Mouse (Mus musculus) kidney, postnatal 36 days (tissue): ENCODE results near the gene Dap.
A peak's percentile ranks its signal among the peaks of the same experiment; 100 is the strongest.

ENCODE experiments used
- DNase-seq, 2 experiments: peaks; one replicate each; pipeline ENCODE4 v3.0.0; 2021 to 2022; ENCODE audit warnings: mixed read lengths in 2 of 2

Gene Dap

GRCm38 (mm10) chr15:31224135-31224761 lies at the start of gene Dap:
Dap (plus strand) TSS chr15:31224314.
- peak; percentile 98 to 99 for DNase-seq

GRCm38 (mm10) chr15:31176566-31176965 lies 47.5 kb upstream of the Dap start:
- peak; percentile 5 to 9 for DNase-seq

GRCm38 (mm10) chr15:31184651-31185443 lies 39.3 kb upstream of the Dap start:
- DNase-seq, result no peak

- no peak for DNase-seq
Observed at GRCm38 (mm10) chr15:31185506-31185905, 38.6 kb upstream of the Dap start.

- DNase-seq, result no peak
Observed at GRCm38 (mm10) chr15:31186371-31186901, 37.7 kb upstream of the Dap start.

GRCm38 (mm10) chr15:31192563-31192962 lies 31.6 kb upstream of the Dap start:
- DNase-seq, result no peak

GRCm38 (mm10) chr15:31195776-31196175 lies 28.3 kb upstream of the Dap start:
- no peak for DNase-seq

- DNase-seq, result peak; percentile 46 to 54
Observed at GRCm38 (mm10) chr15:31207346-31208093, 16.6 kb upstream of the Dap start.

- DNase-seq, result peak; percentile 41 to 45
Observed at GRCm38 (mm10) chr15:31211910-31212309, 12.2 kb upstream of the Dap start.

- DNase-seq, result no peak
Observed at GRCm38 (mm10) chr15:31213619-31214270, 10.4 kb upstream of the Dap start.

- DNase-seq, result no peak
Observed at GRCm38 (mm10) chr15:31222216-31222615, 1.9 kb upstream of the Dap start.

GRCm38 (mm10) chr15:31223596-31224134 lies 449 bp upstream of the Dap start:
- DNase-seq, result no peak

- DNase-seq, result peak; percentile 32 to 46
Observed at GRCm38 (mm10) chr15:31224806-31225642, 910 bp downstream of the Dap start.

- no peak for DNase-seq
Observed at GRCm38 (mm10) chr15:31225643-31226325, 1.7 kb downstream of the Dap start.

GRCm38 (mm10) chr15:31226464-31226863 lies 2.4 kb downstream of the Dap start:
- DNase-seq, result peak in 1 of 2 experiments; percentile 33

GRCm38 (mm10) chr15:31227793-31228192 lies 3.7 kb downstream of the Dap start:
- no peak for DNase-seq

- no peak for DNase-seq
Observed at GRCm38 (mm10) chr15:31233006-31233405, 8.9 kb downstream of the Dap start.

GRCm38 (mm10) chr15:31235794-31236548 lies 11.9 kb downstream of the Dap start:
- peak; percentile 44 to 60 for DNase-seq

GRCm38 (mm10) chr15:31236549-31236907 lies 12.4 kb downstream of the Dap start:
- peak; percentile 14 to 32 for DNase-seq

- DNase-seq, result peak; percentile 52 to 57
Observed at GRCm38 (mm10) chr15:31237368-31237767, 13.3 kb downstream of the Dap start.
